Mouse (Mus musculus) megakaryocyte, embryonic 14.5 days (primary cell): ENCODE data around the gene Col11a2.

Experiments used
- FLI1 ChIP-seq: IDR thresholded peaks from 2 replicates; pipeline ENCODE4 v1.6.1; 2012; ENCODE audit warnings: low read length, inconsistent platforms, mixed read lengths
- GATA1 ChIP-seq: IDR thresholded peaks from 3 replicates; pipeline ENCODE4 v1.6.1; 2012; ENCODE audit warnings: mixed read lengths, low read length, inconsistent platforms, borderline replicate concordance

- no peak for TF ChIP-seq GATA1
- no peak for TF ChIP-seq FLI1
Observed at GRCm38 (mm10) chr17:34099531-34099930, 60.3 kb downstream of the Col11a2 start.
